Mouse (Mus musculus) lung, postnatal 0 days (tissue): ENCODE measurements around the gene Ccdc187.
A peak's percentile ranks its signal among the peaks of the same experiment; 100 is the strongest.

ENCODE experiments used
- CTCF ChIP-seq: IDR thresholded peaks from 2 replicates; pipeline ENCODE4 v1.5.1; 2016; ENCODE audit warnings: antibody characterized with exemption, mild to moderate bottlenecking
- EP300 ChIP-seq: IDR thresholded peaks from 2 replicates; pipeline ENCODE4 v1.6.1; 2016; ENCODE audit warnings: antibody characterized with exemption, mild to moderate bottlenecking, control low read depth

- TF ChIP-seq CTCF (peak; percentile 12; the same call in 1 of the 2 replicates), EP300 (no peak)
Observed at GRCm38 (mm10) chr2:26198488-26198887, 95.9 kb downstream of the Ccdc187 start.
